Mouse (Mus musculus) brain, embryonic 14.5 days (tissue): ENCODE data around the gene Ndufaf1.
A peak's percentile ranks its signal among the peaks of the same experiment; 100 is the strongest.

Experiments
- CTCF ChIP-seq: fragments of 200-500 bp; IDR thresholded peaks from 2 replicates; pipeline ENCODE4 v1.5.1; 2012; ENCODE audit warnings: inconsistent platforms, mild to moderate bottlenecking, moderate library complexity, borderline replicate concordance; ENCODE audit not compliant: insufficient read depth, insufficient read length; ENCODE audit errors: extremely low read depth
- POLR2A ChIP-seq: fragments of 200-500 bp; IDR thresholded peaks from 2 replicates; pipeline ENCODE4 v1.6.1; 2012; ENCODE audit warnings: mild to moderate bottlenecking, inconsistent platforms, borderline replicate concordance; ENCODE audit not compliant: poor library complexity, insufficient read depth, insufficient read length, severe bottlenecking; ENCODE audit errors: extremely low read depth

DNA sequence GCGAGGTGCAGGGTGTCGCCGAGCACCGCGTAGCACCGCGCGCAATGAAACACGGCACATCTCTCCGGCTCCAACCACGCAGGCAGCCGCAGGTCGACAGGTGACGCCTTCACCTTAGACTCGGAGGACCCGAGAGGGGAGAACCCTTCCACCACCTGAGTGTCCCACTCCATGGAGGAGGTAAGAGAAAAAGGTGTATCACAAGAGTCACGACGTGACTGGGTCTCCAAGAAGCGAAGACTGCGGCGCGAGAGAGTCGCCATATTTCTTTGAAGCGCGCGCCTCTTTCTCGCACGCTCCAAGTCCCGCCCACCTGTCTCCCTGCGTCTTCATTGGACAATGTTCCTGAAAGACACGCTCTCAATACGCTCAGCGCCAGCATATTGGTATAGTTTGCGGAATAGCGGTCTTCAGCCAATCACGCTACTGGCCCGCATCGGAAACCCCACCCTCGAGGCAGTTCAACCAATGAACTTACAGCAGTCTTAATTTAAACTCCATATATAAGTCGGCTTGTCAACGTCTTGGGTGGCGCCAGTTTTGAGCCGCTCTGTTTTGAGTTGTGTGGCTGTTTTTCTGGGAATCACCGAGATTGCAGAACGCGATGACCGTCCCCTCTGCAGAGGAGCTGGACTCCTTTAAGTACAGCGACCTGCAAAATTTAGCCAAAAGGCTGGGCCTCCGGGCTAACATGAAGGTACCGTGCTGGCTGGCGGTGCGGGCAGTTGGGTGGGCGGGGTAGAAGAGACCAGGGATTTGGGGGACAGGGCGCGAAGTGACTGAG lies 44.2 kb downstream of the Ndufaf1 start, which contains the start of the genes Nusap1 and Oip5:
- TF ChIP-seq CTCF (no peak), POLR2A (peak; percentile 12; the same call in 1 of the 2 replicates)
